Mouse (Mus musculus) megakaryocyte, embryonic 14.5 days (primary cell): ENCODE measurements around the gene BC048679. TPM values are rescaled to one million over a fixed set of nuclear protein-coding genes. Genes with fewer than 3 reads are reported as not detected.

ENCODE experiments used
- H3K27me3 ChIP-seq: replicated peaks from 2 replicates; pipeline ENCODE3; 2012; ENCODE audit warnings: inconsistent platforms
- H3K36me3 ChIP-seq: replicated peaks from 2 replicates; pipeline ENCODE3; 2012; ENCODE audit warnings: low read length, inconsistent platforms, mixed read lengths
- H3K4me1 ChIP-seq: 2 replicates; pipeline ENCODE4 v1.6.1; 2012; ENCODE audit warnings: inconsistent platforms
- H3K4me3 ChIP-seq: replicated peaks from 2 replicates; pipeline ENCODE3; 2012; ENCODE audit warnings: moderate library complexity, mild to moderate bottlenecking, inconsistent platforms
- H3K9me3 ChIP-seq: 2 replicates; pipeline ENCODE4 v1.6.1; 2012; ENCODE audit warnings: inconsistent platforms
- FLI1 ChIP-seq: IDR thresholded peaks from 2 replicates; pipeline ENCODE4 v1.6.1; 2012; ENCODE audit warnings: low read length, inconsistent platforms, mixed read lengths
- GATA1 ChIP-seq: IDR thresholded peaks from 3 replicates; pipeline ENCODE4 v1.6.1; 2012; ENCODE audit warnings: mixed read lengths, low read length, inconsistent platforms, borderline replicate concordance
- polyA plus RNA-seq: library from polyadenylated mRNA; stranded (reverse); fragments of >175 nt; gene quantifications from 2 replicates; pipeline ENCODE4 v1.2.3, GENCODE M21; 2012; ENCODE audit warnings: low replicate concordance; ENCODE audit not compliant: insufficient read depth

The BC048679 gene
- polyA plus RNA-seq: not detected in 2 replicates

- H3K4me3 ChIP-seq: no peak within 1 kb of the TSS
- H3K4me1 ChIP-seq: peaks cover 7% of the 10 kb centered on the region
- no peaks in the 10 kb centered on the region for H3K36me3 ChIP-seq
- no peak for TF ChIP-seq GATA1
- TF ChIP-seq FLI1: no peak
- H3K9me3 ChIP-seq: peaks cover 2% of the 10 kb centered on the region; the same call in 1 of the 2 replicates
- H3K27me3 ChIP-seq: peaks cover 56% of the 10 kb centered on the region
Measured at GRCm38 (mm10) chr7:81498181-81498580, at the start of gene BC048679. BC048679 (minus strand) TSS chr7:81498281.

- Histone ChIP-seq H3K9me3 (no peaks in the 10 kb centered on the region), H3K36me3 (no peaks in the 10 kb centered on the region), H3K4me1 (peaks cover 12% of the 10 kb centered on the region), H3K4me3 (no peak overlapping the region), H3K27me3 (peaks cover 32% of the 10 kb centered on the region)
- TF ChIP-seq GATA1 (no peak), FLI1 (no peak)
Measured at GRCm38 (mm10) chr7:81542934-81543333, 44.9 kb upstream of the BC048679 start.

GRCm38 (mm10) chr7:81541924-81542524 is 43.9 kb upstream of the BC048679 start:
- H3K36me3 ChIP-seq: no peaks in the 10 kb centered on the region
- peaks cover 9% of the 10 kb centered on the region for H3K4me1 ChIP-seq
- no peaks in the 10 kb centered on the region for H3K9me3 ChIP-seq
- no peak for TF ChIP-seq GATA1
- no peak for TF ChIP-seq FLI1
- no peak overlapping the region for H3K4me3 ChIP-seq
- H3K27me3 ChIP-seq: peaks cover 32% of the 10 kb centered on the region

GRCm38 (mm10) chr7:81540999-81541398 is 42.9 kb upstream of the BC048679 start:
- H3K4me3 ChIP-seq: no peak overlapping the region
- no peak for TF ChIP-seq GATA1
- no peak for TF ChIP-seq FLI1
- H3K36me3 ChIP-seq: peaks cover 4% of the 10 kb centered on the region
- H3K27me3 ChIP-seq: peaks cover 31% of the 10 kb centered on the region
- no peaks in the 10 kb centered on the region for H3K9me3 ChIP-seq
- H3K4me1 ChIP-seq: peaks cover 9% of the 10 kb centered on the region

- H3K36me3 ChIP-seq: peaks cover 18% of the 10 kb centered on the region
- H3K27me3 ChIP-seq: peaks cover 30% of the 10 kb centered on the region
- peaks cover 9% of the 10 kb centered on the region for H3K4me1 ChIP-seq
- TF ChIP-seq GATA1 (no peak), FLI1 (no peak)
- no peaks in the 10 kb centered on the region for H3K9me3 ChIP-seq
- no peak overlapping the region for H3K4me3 ChIP-seq
Measured at GRCm38 (mm10) chr7:81539565-81539964, 41.5 kb upstream of the BC048679 start.

- Histone ChIP-seq H3K4me1 (peaks cover 9% of the 10 kb centered on the region), H3K27me3 (peaks cover 24% of the 10 kb centered on the region), H3K4me3 (no peak overlapping the region), H3K36me3 (peaks cover 32% of the 10 kb centered on the region), H3K9me3 (peaks cover 11% of the 10 kb centered on the region)
- no peak for TF ChIP-seq GATA1
- TF ChIP-seq FLI1: no peak
Measured at GRCm38 (mm10) chr7:81538070-81538675, 40.1 kb upstream of the BC048679 start.

- Histone ChIP-seq H3K36me3 (peaks cover 49% of the 10 kb centered on the region), H3K4me1 (peaks cover 9% of the 10 kb centered on the region)
- TF ChIP-seq FLI1: no peak
- TF ChIP-seq GATA1: no peak
Measured at GRCm38 (mm10) chr7:81536478-81536877, 38.4 kb upstream of the BC048679 start.

GRCm38 (mm10) chr7:81531462-81531861 is 33.4 kb upstream of the BC048679 start:
- H3K36me3 ChIP-seq: peaks cover 96% of the 10 kb centered on the region
- TF ChIP-seq FLI1: no peak
- TF ChIP-seq GATA1: no peak

More at GRCm38 (mm10) chr7:81536478-81536877, 38.4 kb upstream of the BC048679 start:
- Histone ChIP-seq H3K9me3 (peaks cover 11% of the 10 kb centered on the region), H3K4me3 (no peak overlapping the region), H3K27me3 (peaks cover 10% of the 10 kb centered on the region)

GRCm38 (mm10) chr7:81528918-81529317 is 30.8 kb upstream of the BC048679 start:
- no peaks in the 10 kb centered on the region for H3K27me3 ChIP-seq
- H3K4me1 ChIP-seq: peaks cover 13% of the 10 kb centered on the region
- H3K9me3 ChIP-seq: peaks cover 8% of the 10 kb centered on the region
- peaks cover 86% of the 10 kb centered on the region for H3K36me3 ChIP-seq
- no peak for TF ChIP-seq GATA1
- TF ChIP-seq FLI1: no peak
- H3K4me3 ChIP-seq: no peak overlapping the region

More at GRCm38 (mm10) chr7:81531462-81531861, 33.4 kb upstream of the BC048679 start:
- H3K4me1 ChIP-seq: no peaks in the 10 kb centered on the region
- no peak overlapping the region for H3K4me3 ChIP-seq
- H3K27me3 ChIP-seq: no peaks in the 10 kb centered on the region
- H3K9me3 ChIP-seq: peaks cover 13% of the 10 kb centered on the region

- H3K4me1 ChIP-seq: peaks cover 28% of the 10 kb centered on the region
- H3K4me3 ChIP-seq: peak overlapping the region; percentile 97
- peaks cover 5% of the 10 kb centered on the region for H3K27me3 ChIP-seq
- H3K36me3 ChIP-seq: peaks cover 34% of the 10 kb centered on the region
- TF ChIP-seq FLI1 (no peak), GATA1 (no peak)
- H3K9me3 ChIP-seq: peaks cover 2% of the 10 kb centered on the region; the same call in 1 of the 2 replicates
Measured at GRCm38 (mm10) chr7:81523663-81524017, 25.6 kb upstream of the BC048679 start.
